Mouse (Mus musculus) lung, postnatal 4 days (tissue): ENCODE results near the gene Epb41l5.

Experiments
- DNase-seq, 2 experiments: peaks; one replicate each; pipeline ENCODE4 v3.0.0; 2021

Epb41l5 gene

DNA sequence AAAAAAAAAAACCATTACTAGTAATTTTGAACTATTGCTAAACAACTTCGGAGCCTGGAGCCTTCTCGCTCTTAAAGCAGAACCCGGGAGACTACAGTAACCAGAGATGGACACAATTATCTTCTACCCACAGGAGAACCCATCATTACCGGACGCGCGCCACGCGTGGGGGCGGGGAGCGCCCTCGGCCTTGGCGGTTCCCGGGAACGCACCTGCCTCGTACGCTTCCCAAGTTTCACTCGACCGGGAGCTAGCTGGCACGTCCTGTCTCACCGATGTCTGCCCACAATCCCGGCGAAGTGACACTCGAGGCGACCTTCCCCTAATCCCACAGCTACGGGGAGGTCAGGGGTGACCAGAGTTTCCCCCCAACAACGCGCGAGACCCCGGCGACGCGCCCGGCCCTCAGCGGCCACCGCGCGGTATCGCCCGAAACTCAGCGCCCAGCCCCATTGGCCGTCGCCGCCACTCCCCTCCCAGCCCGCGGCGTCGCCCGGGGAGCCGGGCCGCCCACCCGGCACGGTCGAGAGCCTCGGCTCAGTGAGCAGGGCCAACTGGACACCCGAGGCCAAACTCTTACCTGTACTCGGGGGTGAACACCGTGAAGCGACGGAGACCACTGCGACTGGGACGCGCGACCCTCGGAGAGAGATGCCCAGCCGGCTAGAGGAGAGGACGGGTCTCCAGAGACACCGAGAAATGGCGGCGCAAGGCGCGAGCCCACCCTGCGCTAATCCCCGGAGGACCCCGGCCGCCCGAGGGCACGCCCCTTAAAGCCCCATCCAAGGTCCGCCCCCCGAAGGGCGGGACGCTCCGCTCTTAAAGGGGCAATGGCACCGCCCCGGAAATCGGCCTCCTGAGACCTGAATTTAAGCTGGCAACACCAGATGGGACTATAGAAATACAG, at the start of gene Epb41l5:
TSS of gene Epb41l5 (minus strand) at position 796 of the 907 bp plus-strand sequence.
- DNase-seq = peak; percentile 87 to 90

DNA sequence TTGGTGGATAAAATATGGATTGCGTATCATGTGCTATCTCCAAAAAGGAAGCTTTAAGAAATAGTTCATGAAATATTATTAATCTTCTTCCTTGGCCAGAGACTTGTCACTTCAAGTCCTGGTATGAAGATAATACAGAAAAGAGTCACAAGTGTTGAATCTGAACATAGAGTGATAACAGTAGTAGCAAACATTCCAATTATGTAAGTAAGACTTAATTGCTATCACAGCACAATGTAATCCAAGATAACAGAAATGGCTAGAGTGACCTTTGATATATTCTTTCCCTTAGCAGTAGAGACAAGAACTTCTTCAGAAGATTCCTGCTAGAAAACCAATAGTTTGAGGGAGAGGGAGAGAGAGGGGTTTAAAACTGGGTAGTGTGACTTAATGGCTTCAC, 48.1 kb upstream of the Epb41l5 start:
- DNase-seq = no peak

DNA sequence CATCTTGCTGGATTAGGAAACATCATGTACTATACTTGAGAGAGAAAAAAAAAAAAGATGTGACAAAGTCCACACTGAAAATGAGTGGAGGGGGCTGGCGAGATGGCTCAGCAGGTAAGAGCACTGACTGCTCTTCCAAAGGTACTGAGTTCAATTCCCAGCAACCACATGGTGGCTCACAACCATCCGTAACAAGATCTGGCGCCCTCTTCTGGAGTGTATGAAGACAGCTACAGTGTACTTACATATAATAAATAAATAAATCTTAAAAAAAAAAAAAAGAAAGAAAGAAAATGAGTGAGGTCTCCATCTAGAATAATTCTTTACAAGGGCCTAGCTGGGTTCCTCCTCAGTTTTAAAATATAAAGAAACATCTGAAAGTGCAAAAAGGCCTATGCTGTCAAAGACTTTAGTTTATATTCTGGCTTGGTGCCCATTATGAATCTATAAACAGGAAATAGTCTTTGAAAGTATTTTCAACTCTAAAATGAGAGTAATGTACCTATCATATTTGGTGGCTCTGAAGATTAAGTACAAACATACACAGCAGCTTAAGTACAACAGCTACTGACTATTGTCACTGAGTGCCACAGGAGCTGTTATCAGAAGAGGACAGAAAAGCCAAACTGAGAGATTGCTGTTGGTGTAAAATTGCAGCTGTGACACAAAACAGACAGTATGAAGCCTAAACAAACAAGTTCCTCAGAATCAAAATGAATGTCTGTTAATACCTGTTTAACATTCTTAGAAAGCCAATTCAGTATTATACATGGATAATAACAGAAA, 37.2 kb upstream of the Epb41l5 start:
- DNase-seq = no peak

DNA sequence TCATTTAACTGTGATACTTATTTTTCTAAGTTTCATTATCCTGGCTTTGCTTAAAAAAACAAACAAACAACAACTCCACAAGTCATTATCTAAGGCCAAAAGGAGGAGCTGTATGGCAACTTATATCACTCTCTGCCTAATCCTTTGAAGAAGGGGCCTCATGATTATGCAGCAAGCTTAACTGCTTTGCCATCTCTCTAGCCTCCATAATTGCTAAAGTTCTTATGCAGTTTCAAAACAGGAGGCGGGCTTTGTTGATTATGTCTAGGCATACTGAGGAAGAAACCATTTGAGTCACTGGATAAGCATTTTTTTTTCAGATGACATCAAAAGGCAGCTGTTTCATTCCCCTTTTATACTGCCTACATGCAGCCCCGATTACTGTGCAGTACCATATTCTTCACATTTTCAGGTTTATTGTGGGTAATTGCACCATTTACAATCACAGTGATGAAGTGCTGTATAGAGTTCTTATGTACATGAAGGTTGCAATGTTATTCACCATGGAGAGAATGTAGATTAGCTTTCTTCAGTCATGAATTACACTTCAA, 32.9 kb upstream of the Epb41l5 start:
- no peak for DNase-seq

DNA sequence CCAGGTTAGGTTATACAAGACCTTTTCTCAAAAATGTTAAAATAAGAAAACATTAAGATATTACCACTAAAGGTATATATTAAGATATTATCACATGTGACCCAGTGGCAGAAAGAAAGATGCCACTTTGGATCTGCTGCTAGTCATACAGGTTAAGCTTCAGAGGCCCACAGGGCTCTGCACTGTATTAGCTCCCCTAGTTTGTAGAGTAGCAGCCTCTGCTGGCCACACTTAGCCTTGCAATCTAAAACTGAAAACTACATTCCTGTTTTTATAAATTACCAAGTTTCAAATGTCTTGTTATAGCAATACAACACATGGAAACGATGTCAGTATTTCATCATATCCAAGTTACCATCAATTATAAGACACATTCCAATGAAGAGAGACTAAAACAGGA, 26.2 kb upstream of the Epb41l5 start:
- peak in 1 of 2 experiments; percentile 45 for DNase-seq

DNA sequence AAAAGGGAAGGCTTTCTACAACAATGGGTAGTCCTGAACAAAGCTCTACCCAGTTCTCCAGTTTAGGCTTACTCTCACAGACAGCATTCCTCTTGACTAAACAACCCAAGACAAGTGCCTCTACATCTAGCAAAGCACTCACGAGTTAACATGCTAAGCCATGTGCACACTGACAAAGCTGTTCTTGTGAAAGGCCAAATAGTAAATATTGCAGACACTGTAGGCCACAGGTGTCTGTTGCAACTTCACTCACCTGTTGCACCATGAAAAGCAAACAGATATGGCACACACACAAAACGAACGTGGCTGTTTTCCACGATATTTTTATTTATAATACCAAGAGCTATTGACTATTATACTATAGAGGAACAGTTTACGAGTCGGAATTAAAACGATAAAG, 18.1 kb upstream of the Epb41l5 start:
- no peak for DNase-seq

DNA sequence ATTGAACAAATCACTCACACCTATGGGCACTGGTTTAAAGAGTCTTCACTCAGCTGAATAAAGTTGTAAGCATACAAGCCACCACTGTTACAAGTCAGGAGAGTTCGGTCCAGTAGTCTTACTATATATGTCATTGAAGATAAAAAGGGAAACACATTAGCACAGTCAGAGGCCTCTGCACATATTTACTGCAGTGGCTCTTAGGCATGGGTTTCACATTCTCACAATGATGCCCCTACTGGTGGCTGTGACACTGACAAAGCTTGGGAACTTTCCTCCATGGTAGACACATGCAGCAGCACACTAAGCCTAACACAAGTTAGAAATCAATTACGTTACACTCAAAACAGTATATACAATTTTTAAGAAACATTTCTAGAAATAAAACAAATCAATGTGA, 5.5 kb upstream of the Epb41l5 start:
- no peak for DNase-seq

DNA sequence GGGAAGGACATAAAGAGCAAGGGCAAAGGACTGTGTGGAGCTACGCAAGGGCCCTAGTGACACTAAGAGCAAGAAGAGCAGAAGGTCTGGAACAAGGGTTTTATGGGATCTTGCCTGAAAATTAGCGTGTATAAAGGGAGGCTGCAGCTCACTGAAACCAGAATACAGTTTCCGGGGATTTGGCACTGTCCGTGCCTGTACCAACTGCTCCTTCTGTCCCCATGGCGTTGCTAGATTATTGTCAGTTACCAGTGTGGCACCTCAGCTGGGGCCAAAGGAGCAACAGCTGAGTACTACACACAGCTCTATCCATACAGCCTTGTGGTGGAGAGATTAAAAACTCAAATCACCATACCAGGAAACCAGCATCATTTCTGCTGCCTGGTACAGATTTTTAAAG, 1.6 kb upstream of the Epb41l5 start:
- DNase-seq = no peak

DNA sequence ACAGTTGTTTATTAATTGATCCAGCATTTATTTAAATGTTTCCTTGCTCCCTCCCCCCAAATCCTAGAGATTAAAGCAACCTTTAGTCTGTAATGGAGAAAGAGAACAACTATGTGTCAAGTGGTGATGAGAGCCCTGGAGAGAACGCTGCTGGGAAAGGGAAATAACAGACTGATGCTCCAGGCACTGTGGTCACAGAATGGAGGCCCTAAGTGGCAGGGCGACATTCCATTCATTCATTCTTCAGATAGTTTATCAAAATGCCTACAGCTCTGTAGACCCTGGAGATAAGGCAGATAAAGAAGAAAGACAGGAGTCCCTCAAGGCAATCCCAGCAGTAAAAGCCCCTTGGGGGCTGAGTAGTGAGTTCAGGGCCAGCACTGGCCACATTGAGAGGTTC, 827 bp upstream of the Epb41l5 start:
- peak; percentile 23 to 47 for DNase-seq

DNA sequence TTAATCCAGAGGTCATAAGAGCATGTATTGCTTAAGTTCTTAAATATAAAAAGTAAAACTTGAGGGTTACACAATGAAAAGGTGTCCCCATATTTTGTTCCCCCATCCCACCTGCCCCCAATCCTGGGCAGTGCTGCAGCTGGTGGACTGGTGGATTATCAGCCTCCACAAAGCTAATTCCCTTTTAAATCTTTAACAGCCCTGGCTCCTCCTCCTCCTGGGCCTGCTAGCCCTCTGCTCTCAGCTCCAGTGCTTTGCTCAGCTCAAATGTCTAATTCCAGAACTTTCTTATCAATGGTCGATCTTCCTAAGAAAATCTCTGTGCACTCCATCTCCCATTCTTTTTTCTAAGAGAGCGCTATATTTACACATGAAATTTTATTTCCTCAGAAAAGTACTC, 2.4 kb downstream of the Epb41l5 start:
- DNase-seq = no peak

DNA sequence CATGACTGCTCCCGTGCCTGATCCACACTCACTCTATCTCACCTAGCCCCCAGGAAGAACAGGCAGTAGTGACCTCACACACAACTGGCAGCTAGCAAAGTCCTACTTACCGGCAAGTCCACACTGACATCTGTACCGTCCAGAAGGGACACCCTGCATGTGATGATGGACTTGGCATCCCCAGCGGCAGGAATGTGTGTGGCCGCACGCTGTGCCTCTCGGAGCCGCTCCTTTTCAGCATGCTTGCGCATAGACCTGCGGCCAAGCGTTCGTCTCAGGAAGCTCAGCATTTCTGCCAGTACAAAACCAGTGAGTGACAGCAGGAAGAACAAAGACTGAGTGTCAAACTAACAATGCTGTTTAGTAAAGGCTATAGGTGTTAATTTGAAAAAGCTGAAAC, 6.4 kb downstream of the Epb41l5 start:
- peak; percentile 34 to 48 for DNase-seq

DNA sequence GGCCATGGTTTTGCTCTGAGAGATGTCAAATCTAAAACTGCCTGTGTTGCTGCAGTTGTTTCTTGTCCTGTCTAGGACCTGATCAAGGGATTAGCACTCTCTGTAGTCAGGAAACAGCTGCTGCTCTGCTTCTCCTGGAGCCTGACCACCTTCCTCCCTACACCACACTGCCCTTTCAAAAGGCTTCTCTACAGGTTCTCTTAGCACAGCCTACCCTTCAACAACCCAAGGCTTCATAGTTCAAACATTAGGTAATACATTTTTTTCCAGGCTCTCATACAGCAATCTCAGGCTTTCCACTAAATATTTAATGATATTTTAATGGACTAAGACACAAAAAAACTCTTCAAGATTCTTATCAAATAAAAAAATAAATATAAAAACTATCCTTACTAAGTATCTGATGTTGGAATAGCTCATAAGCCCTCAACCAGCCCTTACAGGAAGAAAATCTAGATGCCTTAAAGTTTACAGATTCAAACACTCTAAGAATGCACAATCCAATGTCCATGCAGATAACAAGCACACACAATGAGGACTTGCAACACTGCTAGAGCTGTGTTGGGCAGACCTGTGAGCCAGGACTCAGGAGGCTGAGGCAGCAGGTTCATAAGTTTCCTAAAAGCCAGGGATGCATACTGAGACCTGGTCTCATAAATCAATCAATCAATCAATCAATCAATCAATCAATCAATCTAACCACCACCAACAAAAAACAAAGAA, 7.5 kb downstream of the Epb41l5 start:
- no peak for DNase-seq

DNA sequence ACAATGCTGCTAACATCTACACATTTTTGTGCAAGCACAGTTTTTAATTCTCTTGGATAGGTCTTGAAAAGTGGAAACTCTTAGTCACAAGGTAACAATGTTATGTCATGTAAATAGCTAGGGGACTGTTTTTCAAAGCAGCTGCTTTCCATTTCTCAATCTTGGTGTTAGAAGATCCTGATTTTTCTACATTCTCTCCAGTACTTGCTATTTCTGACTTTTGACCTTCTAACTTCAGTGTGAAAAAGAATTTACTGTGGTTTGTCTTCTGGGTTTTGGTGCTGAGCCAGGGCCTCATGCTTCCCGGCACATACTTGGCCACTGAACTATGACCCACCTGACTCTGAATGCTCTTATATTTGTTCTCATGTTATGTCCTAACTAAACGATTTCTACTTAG, 8.8 kb downstream of the Epb41l5 start:
- no peak for DNase-seq

DNA sequence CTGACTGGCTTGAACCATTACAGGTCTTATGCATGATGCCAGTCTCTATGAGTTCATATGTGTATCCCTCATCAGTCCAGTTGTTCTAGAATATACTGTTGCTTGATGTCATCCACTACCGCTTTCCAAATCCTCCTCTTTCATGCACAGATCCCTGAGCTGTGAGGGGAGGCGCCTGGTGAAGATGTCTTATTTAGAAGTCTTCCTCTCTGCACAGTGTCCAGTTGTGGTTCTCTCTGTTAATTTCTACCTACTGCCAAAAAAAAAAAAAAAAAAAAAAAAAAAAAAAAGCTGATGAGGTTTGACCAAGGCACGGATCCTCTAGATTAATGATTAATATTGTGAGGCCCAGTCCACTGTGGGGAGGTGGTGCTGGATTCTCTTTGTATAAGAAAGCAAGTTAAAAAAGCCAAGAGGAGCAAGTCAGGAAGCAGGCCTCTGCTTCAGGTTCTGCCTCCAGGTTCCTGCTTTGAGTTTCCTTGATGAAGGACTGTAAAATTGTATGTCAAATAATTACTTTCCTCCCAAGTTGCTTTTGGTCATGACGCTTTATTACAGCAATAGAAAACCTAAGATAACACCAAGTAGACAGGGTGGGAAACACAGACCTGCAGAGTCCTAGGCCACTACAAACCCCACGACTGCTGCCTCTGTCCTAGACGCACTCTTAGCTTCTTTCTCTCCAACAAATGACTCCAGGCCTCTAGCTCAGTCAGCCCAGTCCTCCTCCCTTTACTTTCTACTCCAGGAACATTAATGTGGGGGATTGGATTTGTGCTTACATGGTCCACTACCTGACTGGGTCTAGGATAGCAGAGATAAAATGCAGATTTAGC, 11.4 kb downstream of the Epb41l5 start:
- DNase-seq = no peak

DNA sequence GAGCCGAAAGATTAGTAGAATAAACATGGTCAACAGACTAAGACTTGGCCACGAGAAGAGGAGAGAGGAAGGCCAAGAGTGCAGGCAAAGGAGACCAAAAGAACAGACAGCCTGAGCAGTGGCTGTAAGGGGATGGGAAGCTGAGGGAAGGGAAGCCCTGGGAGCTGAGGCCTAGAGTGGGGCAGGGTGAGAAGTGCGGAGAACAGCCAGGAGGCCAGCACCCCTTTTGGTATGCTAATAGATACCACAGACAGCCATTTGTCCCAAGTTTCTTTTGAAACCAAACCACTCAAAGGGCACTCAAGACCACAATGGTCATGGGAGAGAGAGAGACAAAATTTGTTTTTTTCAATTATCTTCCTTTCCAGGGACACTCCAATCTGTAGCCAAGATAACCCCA, 14.1 kb downstream of the Epb41l5 start:
- no peak for DNase-seq

DNA sequence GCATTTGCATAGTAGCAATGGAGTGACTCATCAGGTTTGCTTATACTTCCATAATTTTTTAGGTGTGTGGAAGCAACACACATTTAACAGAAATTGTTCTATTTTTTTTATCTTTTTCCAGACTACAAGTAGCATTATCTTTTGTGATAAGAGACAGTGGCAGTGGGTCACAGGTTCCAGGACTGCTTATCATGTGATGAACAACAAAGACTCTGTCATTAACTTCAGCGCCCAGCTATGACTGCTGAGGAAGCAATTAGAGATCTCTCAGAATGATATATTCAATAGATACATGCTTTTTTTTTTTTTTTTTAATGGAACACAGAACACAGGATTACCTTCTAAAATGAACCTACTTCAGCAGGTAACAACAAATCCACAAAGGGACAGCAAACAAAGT, 18.4 kb downstream of the Epb41l5 start:
- DNase-seq = no peak

DNA sequence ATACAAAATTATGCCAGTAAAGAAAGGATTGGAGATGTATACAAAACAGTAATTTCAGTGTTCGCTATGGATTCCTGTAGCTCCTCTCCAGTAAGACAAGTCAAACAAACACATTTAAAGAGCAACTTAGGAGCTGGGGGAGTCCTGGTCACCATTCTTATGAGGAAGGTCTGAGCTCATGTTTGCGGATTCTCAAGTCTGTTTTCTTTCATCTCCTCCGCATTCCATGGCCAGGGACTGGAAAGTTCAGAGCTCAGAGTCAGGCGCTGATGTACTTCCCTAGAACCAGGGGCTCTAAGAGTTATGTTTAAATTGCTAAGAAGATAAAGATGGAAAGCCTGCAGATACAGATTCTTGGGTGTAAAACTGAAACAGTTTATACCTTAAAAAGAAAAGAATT, 22.0 kb downstream of the Epb41l5 start:
- DNase-seq = no peak

DNA sequence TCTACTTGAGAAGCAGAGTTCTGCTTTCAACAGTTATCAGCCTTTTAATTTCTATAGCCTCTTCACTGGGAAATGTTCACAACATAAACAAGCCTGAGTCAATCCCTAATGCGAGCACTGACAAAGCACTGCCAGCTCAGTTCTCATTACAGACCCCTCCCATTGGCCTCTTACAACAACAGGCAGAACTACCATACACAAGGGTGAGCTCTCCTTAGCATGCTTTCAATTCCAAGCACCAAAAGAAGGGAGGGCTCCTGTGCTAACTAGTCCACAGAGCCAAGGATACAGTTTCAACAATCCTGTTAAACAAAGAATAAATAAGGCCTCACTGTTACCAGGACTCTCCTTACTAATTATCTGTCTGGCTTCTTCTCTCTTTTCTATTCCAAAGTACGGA, 24.4 kb downstream of the Epb41l5 start:
- no peak for DNase-seq

DNA sequence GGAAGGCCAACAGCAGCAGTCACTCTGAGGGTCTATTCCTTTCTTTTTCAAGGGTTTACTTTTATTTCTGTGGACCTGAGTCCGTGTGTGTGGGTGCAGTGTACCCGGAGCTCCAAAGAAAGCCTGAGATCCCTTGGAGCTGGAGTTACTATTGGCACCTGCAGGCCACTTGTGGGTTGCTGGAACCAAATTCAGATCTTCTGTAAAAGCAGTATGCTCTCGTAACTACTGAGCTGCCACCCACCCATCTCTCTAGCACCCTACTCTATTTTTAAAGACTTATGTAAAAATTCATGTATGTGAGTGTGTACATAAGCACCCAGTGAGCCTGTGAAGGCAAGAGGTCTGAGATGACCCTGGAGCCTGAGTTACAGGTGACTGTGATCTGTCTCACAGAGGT, 43.4 kb downstream of the Epb41l5 start:
- DNase-seq = no peak

DNA sequence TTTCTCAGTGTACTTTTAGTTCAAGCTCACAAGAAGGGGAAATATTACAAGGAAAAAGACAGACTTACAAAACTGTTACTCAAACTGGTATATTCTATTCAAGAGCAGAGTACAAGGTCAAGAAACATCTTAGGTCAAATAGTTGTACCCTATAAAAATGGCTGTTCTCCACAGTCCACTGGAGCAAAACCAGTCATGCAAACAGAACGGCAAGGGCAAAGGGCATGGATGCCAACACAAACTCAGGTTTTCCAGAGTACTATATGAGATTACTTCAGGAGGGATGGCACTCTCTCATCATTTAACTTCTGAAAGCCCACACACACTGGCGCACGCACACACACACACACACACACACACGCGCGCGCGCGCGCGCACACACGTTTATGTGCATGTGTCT, 46.4 kb downstream of the Epb41l5 start:
- no peak for DNase-seq

DNA sequence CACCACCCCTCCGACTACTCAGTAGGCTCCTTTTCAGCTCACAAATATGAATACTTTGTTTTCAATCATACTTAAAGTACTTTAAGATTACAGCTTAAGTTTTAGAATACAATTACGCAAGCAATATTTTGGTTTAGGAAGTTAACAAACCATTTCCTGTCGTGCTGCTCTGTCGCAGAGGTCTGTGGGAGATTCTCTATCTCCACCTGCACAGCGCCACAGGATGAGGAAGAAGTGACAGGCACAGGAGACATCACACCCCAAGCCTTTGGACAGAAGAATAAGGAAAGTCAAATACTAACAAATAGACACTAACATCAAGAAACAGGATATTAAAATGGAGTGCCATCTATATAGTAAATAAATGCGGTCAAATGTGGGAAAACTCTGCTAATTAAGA, 49.9 kb downstream of the Epb41l5 start:
- no peak for DNase-seq

DNA sequence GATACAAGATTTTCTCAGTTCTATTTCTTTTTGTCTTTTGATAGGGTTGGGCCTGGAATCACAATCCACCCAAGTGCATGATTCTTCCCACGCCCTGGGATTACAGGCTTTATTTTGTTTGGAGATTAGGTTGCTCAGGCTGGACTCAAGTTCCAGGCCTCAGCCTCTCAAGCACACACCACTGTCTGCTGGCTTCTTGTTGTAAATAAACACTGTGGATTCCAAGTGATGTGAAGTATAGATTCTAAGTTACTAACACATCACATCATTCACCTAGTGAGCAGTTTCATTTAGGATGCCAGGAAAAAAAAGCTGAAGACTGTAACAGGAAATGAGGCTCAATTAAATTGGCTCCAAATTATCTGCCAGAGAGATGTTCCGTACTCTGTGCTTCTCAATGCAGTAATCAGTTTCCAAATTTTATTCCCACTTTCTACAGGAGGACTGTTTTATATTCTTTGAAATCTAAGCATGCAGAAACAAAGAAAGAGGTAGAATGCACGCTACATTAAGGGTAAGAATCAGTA, 51.8 kb downstream of the Epb41l5 start:
- DNase-seq = no peak
